Mouse (Mus musculus): ENCODE measurements around the gene Rasal3. TPM values are rescaled to one million over a fixed set of nuclear protein-coding genes. Genes with fewer than 3 reads are reported as not detected.

Rasal3 gene
- polyA plus RNA-seq, 2 experiments = 2.0 to 2.2 TPM

GRCm38 (mm10) chr17:32416771-32417170 is 13.4 kb upstream of the Rasal3 start:
- no peak overlapping the region for H3K27ac ChIP-seq
- H3K36me3 ChIP-seq (replicated peaks; ENCODE audit: control insufficient read depth, insufficient read depth, low read depth) = no peaks in the 10 kb centered on the region
- TF ChIP-seq CTCF (IDR thresholded peaks at IDR 0.05; ENCODE audit: low read depth) (no peak), EP300 (IDR thresholded peaks at IDR 0.05; ENCODE audit: low read depth) (no peak)
- no peak for ATAC-seq (ENCODE audit: insufficient read depth)
- DNase-seq (ENCODE audit: low read depth in 3 of 3, low spot score in 3 of 3) = no peak
- peaks cover 0 to 3% of the 10 kb centered on the region in 2 experiments; a peak in 2 of 4 replicates for H3K4me1 ChIP-seq (replicated peaks; ENCODE audit: control insufficient read depth in 2 of 2, insufficient read depth in 2 of 2, low read length in 1 of 2)
- H3K9ac ChIP-seq (replicated peaks) = no peak overlapping the region
- 93% methylated on average over 14 of the region's 14 CpGs for WGBS (ENCODE audit: insufficient replicate concordance)
- no peak overlapping the region for H3K4me3 ChIP-seq (ENCODE audit: insufficient read depth in 1 of 2, low read depth in 2 of 2, low read length in 2 of 2)
- no peaks in the 10 kb centered on the region for H3K9me3 ChIP-seq (ENCODE audit: control insufficient read depth, low read length)
- H3K27me3 ChIP-seq (ENCODE audit: control insufficient read depth, insufficient read depth, low read length) = no peaks in the 10 kb centered on the region
- H3K4me2 ChIP-seq (ENCODE audit: low read depth) = no peak overlapping the region

- Histone ChIP-seq H3K36me3 (replicated peaks; ENCODE audit: control insufficient read depth, insufficient read depth, low read depth) (no peaks in the 10 kb centered on the region), H3K27me3 (ENCODE audit: control insufficient read depth, insufficient read depth, low read length) (no peaks in the 10 kb centered on the region), H3K4me3 (ENCODE audit: insufficient read depth in 1 of 2, low read depth in 2 of 2, low read length in 2 of 2) (no peak overlapping the region), H3K9ac (replicated peaks) (no peak overlapping the region), H3K27ac (no peak overlapping the region), H3K4me2 (ENCODE audit: low read depth) (no peak overlapping the region), H3K9me3 (ENCODE audit: control insufficient read depth, low read length) (no peaks in the 10 kb centered on the region), H3K4me1 (replicated peaks; ENCODE audit: control insufficient read depth in 2 of 2, insufficient read depth in 2 of 2, low read length in 1 of 2) (no peaks in the 10 kb centered on the region)
- 72% methylated on average over 24 of the region's 24 CpGs for WGBS (ENCODE audit: insufficient replicate concordance)
- TF ChIP-seq CTCF (IDR thresholded peaks at IDR 0.05; ENCODE audit: low read depth) (no peak), EP300 (IDR thresholded peaks at IDR 0.05; ENCODE audit: low read depth) (no peak)
- DNase-seq (ENCODE audit: low read depth in 3 of 3, low spot score in 3 of 3) (no peak), ATAC-seq (ENCODE audit: insufficient read depth) (no peak)
Measured at GRCm38 (mm10) chr17:32415417-32416020, 12.1 kb upstream of the Rasal3 start.

- DNase-seq (ENCODE audit: low read depth in 3 of 3, low spot score in 3 of 3) (no peak), ATAC-seq (ENCODE audit: insufficient read depth) (no peak)
- H3K27me3 ChIP-seq (ENCODE audit: control insufficient read depth, insufficient read depth, low read length) = no peaks in the 10 kb centered on the region
- no peaks in the 10 kb centered on the region for H3K9me3 ChIP-seq (ENCODE audit: control insufficient read depth, low read length)
- H3K4me1 ChIP-seq (replicated peaks; ENCODE audit: control insufficient read depth in 2 of 2, insufficient read depth in 2 of 2, low read length in 1 of 2) = no peaks in the 10 kb centered on the region
- no peak for TF ChIP-seq EP300 (IDR thresholded peaks at IDR 0.05; ENCODE audit: low read depth)
- TF ChIP-seq CTCF (IDR thresholded peaks at IDR 0.05; ENCODE audit: low read depth) = no peak
- H3K4me3 ChIP-seq (ENCODE audit: insufficient read depth in 1 of 2, low read depth in 2 of 2, low read length in 2 of 2) = no peak overlapping the region
- H3K27ac ChIP-seq = no peak overlapping the region
- no peaks in the 10 kb centered on the region for H3K36me3 ChIP-seq (replicated peaks; ENCODE audit: control insufficient read depth, insufficient read depth, low read depth)
- no peak overlapping the region for H3K9ac ChIP-seq (replicated peaks)
- WGBS (ENCODE audit: insufficient replicate concordance) = 62% methylated on average over 6 of the region's 6 CpGs
- no peak overlapping the region for H3K4me2 ChIP-seq (ENCODE audit: low read depth)
Measured at GRCm38 (mm10) chr17:32411898-32412297, 8.5 kb upstream of the Rasal3 start.

GRCm38 (mm10) chr17:32402779-32403157 is 615 bp downstream of the Rasal3 start:
- H3K9me3 ChIP-seq (ENCODE audit: control insufficient read depth, low read length) = no peaks in the 10 kb centered on the region
- ATAC-seq (ENCODE audit: insufficient read depth) = peak; percentile 78
- TF ChIP-seq CTCF (IDR thresholded peaks at IDR 0.05; ENCODE audit: low read depth) (no peak), EP300 (IDR thresholded peaks at IDR 0.05; ENCODE audit: low read depth) (no peak)
- H3K4me2 ChIP-seq (ENCODE audit: low read depth) = peak overlapping the region; percentile 65
- peak overlapping the region; percentile 46 for H3K9ac ChIP-seq (replicated peaks)
- DNase-seq (ENCODE audit: low read depth in 3 of 3, low spot score in 3 of 3) = no peak
- no peaks in the 10 kb centered on the region for H3K36me3 ChIP-seq (replicated peaks; ENCODE audit: control insufficient read depth, insufficient read depth, low read depth)
- no peaks in the 10 kb centered on the region for H3K27me3 ChIP-seq (ENCODE audit: control insufficient read depth, insufficient read depth, low read length)
- H3K4me3 ChIP-seq (ENCODE audit: insufficient read depth in 1 of 2, low read depth in 2 of 2, low read length in 2 of 2) = peak overlapping the region; percentile 49 to 51
- WGBS (ENCODE audit: insufficient replicate concordance) = 8% methylated on average over 11 of the region's 11 CpGs
- peaks cover 0 to 7% of the 10 kb centered on the region in 2 experiments; a peak in 2 of 4 replicates for H3K4me1 ChIP-seq (replicated peaks; ENCODE audit: control insufficient read depth in 2 of 2, insufficient read depth in 2 of 2, low read length in 1 of 2)
- no peak overlapping the region for H3K27ac ChIP-seq

- DNase-seq (ENCODE audit: low read depth in 3 of 3, low spot score in 3 of 3) (no peak), ATAC-seq (ENCODE audit: insufficient read depth) (peak; percentile 35; the same call in 1 of the 2 replicates)
- H3K9ac ChIP-seq (replicated peaks) = peak overlapping the region; percentile 18; the same call in 1 of the 2 replicates
- H3K4me2 ChIP-seq (ENCODE audit: low read depth) = peak overlapping the region; percentile 65
- 21% methylated on average over 9 of the region's 9 CpGs for WGBS (ENCODE audit: insufficient replicate concordance)
- no peaks in the 10 kb centered on the region for H3K36me3 ChIP-seq (replicated peaks; ENCODE audit: control insufficient read depth, insufficient read depth, low read depth)
- TF ChIP-seq EP300 (IDR thresholded peaks at IDR 0.05; ENCODE audit: low read depth) (no peak), CTCF (IDR thresholded peaks at IDR 0.05; ENCODE audit: low read depth) (no peak)
- H3K4me1 ChIP-seq (replicated peaks; ENCODE audit: control insufficient read depth in 2 of 2, insufficient read depth in 2 of 2, low read length in 1 of 2) = peaks cover 0 to 7% of the 10 kb centered on the region in 2 experiments; a peak in 2 of 4 replicates
- H3K4me3 ChIP-seq (ENCODE audit: insufficient read depth in 1 of 2, low read depth in 2 of 2, low read length in 2 of 2) = peak overlapping the region; percentile 49 to 51
- 0 out of 2 replicates have a peak, but pooled peaks cover 2% of the 10 kb centered on the region for H3K27me3 ChIP-seq (ENCODE audit: control insufficient read depth, insufficient read depth, low read length)
- H3K9me3 ChIP-seq (ENCODE audit: control insufficient read depth, low read length) = no peaks in the 10 kb centered on the region
- H3K27ac ChIP-seq = no peak overlapping the region
Measured at GRCm38 (mm10) chr17:32402011-32402778, 1.2 kb downstream of the Rasal3 start.

All from liver, embryonic 14.5 days (tissue).